9 mouse cellular contexts compared by ENCODE assay signal in genomic region chr19:36382901-36383300, GRCm38 (mm10).
"Had no signal": no experiment of that assay in that cellular context is flagged by ENCODE, and none has a peak within 500 bp of the region (broad histone marks: within the 10 kb centered on the region; RNA-seq: fewer than 3 reads in every experiment).

No protein-coding gene starts in this region.

- DNase-seq: liver, postnatal 0 days; lung, embryonic 14.5 days; lung, postnatal 10 days; lung, postnatal 4 days; midbrain, embryonic 14.5 days; right cerebral cortex, postnatal 14 days; thymus, adult 18-20 months; thymus, postnatal 14 days; thymus, postnatal 36 days had no signal

- ATAC-seq: liver, postnatal 0 days had no signal
